Mouse (Mus musculus): ENCODE measurements around the gene Sparc. TPM values are rescaled to one million over a fixed set of nuclear protein-coding genes. Genes with fewer than 3 reads are reported as not detected.
A peak's percentile ranks its signal among the peaks of the same experiment; 100 is the strongest.

The Sparc gene
- total and polyA plus RNA-seq, 2 experiments from 2014 or later: 356 to 794 TPM

GRCm38 (mm10) chr11:55424746-55425360 lies 1.9 kb upstream of the Sparc start:
- DNase-seq (ENCODE audit: low spot score): no peak
- Histone ChIP-seq H3K4me3 (ENCODE audit: low read length) (no peak overlapping the region), H3K27ac (0 out of 2 replicates have a peak overlapping the region, but pooled peaks have one; percentile 60), H3K4me2 (ENCODE audit: low read depth, low read length) (no peak overlapping the region), H3K9ac (replicated peaks; ENCODE audit: low read length) (no peak overlapping the region), H3K9me3 (ENCODE audit: low read length) (no peaks in the 10 kb centered on the region), H3K27me3 (ENCODE audit: insufficient read depth, low read length) (no peaks in the 10 kb centered on the region), H3K4me1 (ENCODE audit: insufficient read depth, low read length) (peaks cover 16% of the 10 kb centered on the region; the same call in 1 of the 2 replicates), H3K36me3 (ENCODE audit: insufficient read depth, low read length) (no peaks in the 10 kb centered on the region)
- TF ChIP-seq CTCF (IDR thresholded peaks at IDR 0.05; ENCODE audit: low read depth): no peak
- WGBS: 63% methylated on average over 8 of the region's 8 CpGs
- no peak for ATAC-seq

- no peak overlapping the region for H3K4me2 ChIP-seq (ENCODE audit: low read depth, low read length)
- H3K9ac ChIP-seq (replicated peaks; ENCODE audit: low read length): no peak overlapping the region
- peak overlapping the region; percentile 60 for H3K27ac ChIP-seq
- peaks cover 17% of the 10 kb centered on the region; the same call in 1 of the 2 replicates for H3K4me1 ChIP-seq (ENCODE audit: insufficient read depth, low read length)
- peak; percentile 83 for DNase-seq (ENCODE audit: low spot score)
- no peak for TF ChIP-seq CTCF (IDR thresholded peaks at IDR 0.05; ENCODE audit: low read depth)
- WGBS: 8% methylated on average over 4 of the region's 4 CpGs
- H3K27me3 ChIP-seq (ENCODE audit: insufficient read depth, low read length): no peaks in the 10 kb centered on the region
- H3K4me3 ChIP-seq (ENCODE audit: low read length): no peak overlapping the region
- no peaks in the 10 kb centered on the region for H3K9me3 ChIP-seq (ENCODE audit: low read length)
- peak; percentile 71 for ATAC-seq
- H3K36me3 ChIP-seq (ENCODE audit: insufficient read depth, low read length): no peaks in the 10 kb centered on the region
Observed at GRCm38 (mm10) chr11:55423756-55424155, 773 bp upstream of the Sparc start.

DNA sequence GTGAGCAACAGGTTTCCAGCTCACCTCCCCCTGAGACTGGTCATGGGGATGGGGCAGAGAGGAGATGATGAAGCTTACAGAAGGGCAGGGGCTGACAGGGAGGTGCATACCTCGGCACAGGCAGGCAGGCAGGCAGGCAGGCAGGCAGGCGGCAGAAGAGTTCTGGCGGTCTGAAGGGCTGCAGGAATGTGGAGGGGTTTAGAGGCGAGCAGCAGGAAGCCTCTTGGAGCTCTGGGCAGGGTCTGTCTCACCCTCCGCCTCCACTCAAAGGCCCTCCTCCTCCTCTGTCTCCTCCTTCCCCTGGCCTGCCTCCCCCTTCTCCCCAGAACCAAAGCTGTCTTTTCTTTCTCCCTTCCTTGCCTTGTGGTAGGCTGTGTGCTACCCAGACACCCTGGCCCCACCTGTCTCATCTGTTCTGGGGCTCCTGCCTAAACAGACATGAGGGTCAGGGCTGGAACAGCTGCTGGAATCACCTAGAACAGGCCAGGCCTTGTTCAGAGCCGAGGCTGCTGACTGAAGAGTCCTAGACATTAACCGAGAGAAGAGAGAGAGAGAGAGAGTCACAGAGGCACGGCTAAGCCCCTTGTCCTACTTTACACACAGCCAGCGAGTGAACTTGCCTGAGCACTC lies 3.2 kb downstream of the Sparc start:
- H3K27ac ChIP-seq: peak overlapping the region; percentile 83
- ATAC-seq (peak; percentile 81), DNase-seq (ENCODE audit: low spot score) (peak; percentile 51)
- peaks cover 12% of the 10 kb centered on the region; the same call in 1 of the 2 replicates for H3K4me1 ChIP-seq (ENCODE audit: insufficient read depth, low read length)
- peak overlapping the region; percentile 40 for H3K4me3 ChIP-seq (ENCODE audit: low read length)
- no peak for TF ChIP-seq CTCF (IDR thresholded peaks at IDR 0.05; ENCODE audit: low read depth)
- peak overlapping the region; percentile 53 for H3K9ac ChIP-seq (replicated peaks; ENCODE audit: low read length)
- WGBS: 9% methylated on average over 7 of the region's 9 CpGs
- no peaks in the 10 kb centered on the region for H3K27me3 ChIP-seq (ENCODE audit: insufficient read depth, low read length)
- peak overlapping the region; percentile 61 for H3K4me2 ChIP-seq (ENCODE audit: low read depth, low read length)
- H3K36me3 ChIP-seq (ENCODE audit: insufficient read depth, low read length): no peaks in the 10 kb centered on the region
- H3K9me3 ChIP-seq (ENCODE audit: low read length): no peaks in the 10 kb centered on the region

DNA sequence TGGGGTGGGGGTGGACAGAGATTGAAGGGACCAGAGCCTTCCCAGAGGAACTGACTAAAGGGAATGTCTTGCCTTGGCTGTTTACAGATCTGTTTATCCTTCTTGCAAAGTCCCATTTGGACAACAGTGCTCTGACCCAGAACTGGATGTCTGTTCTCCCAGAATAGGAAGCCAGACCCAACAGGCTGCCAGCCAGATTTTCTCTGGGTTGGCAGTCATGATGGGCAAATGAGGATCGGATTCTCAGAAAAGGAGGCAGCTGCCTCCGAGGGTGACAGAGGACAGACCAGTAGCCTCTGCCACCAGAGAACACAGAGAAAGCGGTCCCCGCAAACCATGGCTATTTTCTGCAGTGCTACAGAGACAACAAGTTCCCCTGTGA lies 3.7 kb downstream of the Sparc start:
- Histone ChIP-seq H3K4me1 (ENCODE audit: insufficient read depth, low read length) (peaks cover 12% of the 10 kb centered on the region; the same call in 1 of the 2 replicates), H3K36me3 (ENCODE audit: insufficient read depth, low read length) (no peaks in the 10 kb centered on the region), H3K27ac (peak overlapping the region; percentile 83), H3K27me3 (ENCODE audit: insufficient read depth, low read length) (no peaks in the 10 kb centered on the region), H3K4me3 (ENCODE audit: low read length) (peak overlapping the region; percentile 40), H3K4me2 (ENCODE audit: low read depth, low read length) (peak overlapping the region; percentile 61), H3K9ac (replicated peaks; ENCODE audit: low read length) (peak overlapping the region; percentile 53), H3K9me3 (ENCODE audit: low read length) (no peaks in the 10 kb centered on the region)
- peak; percentile 49 for DNase-seq (ENCODE audit: low spot score)
- no peak for TF ChIP-seq CTCF (IDR thresholded peaks at IDR 0.05; ENCODE audit: low read depth)
- peak; percentile 29; the same call in 1 of the 2 replicates for ATAC-seq
- WGBS: 12% methylated on average over 4 of the region's 4 CpGs

DNA sequence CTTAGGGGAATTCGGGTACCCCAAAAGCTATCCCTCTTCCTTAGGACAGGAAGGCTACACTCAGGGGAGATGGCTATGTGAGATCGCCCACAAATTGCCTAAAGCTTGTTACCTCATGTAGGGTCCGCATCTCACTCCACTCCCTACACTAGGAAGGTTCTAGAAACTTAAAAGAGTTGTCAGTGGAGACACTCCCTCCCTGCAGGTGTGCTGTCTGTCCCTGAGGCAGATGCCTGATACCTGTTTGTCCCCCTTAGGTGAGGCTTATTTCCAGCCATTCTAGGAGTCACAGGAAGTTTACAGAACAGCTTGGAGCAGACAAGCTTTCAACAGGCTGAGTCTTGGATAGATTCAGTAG lies 4.3 kb downstream of the Sparc start:
- no peak for TF ChIP-seq CTCF (IDR thresholded peaks at IDR 0.05; ENCODE audit: low read depth)
- DNase-seq (ENCODE audit: low spot score) (no peak), ATAC-seq (no peak)
- H3K36me3 ChIP-seq (ENCODE audit: insufficient read depth, low read length): no peaks in the 10 kb centered on the region
- peak overlapping the region; percentile 61 for H3K4me2 ChIP-seq (ENCODE audit: low read depth, low read length)
- no peaks in the 10 kb centered on the region for H3K9me3 ChIP-seq (ENCODE audit: low read length)
- WGBS: 15% methylated on average over 3 of the region's 3 CpGs
- H3K4me3 ChIP-seq (ENCODE audit: low read length): peak overlapping the region; percentile 40
- no peaks in the 10 kb centered on the region for H3K27me3 ChIP-seq (ENCODE audit: insufficient read depth, low read length)
- peak overlapping the region; percentile 53 for H3K9ac ChIP-seq (replicated peaks; ENCODE audit: low read length)
- peak overlapping the region; percentile 83 for H3K27ac ChIP-seq
- peaks cover 7% of the 10 kb centered on the region; the same call in 1 of the 2 replicates for H3K4me1 ChIP-seq (ENCODE audit: insufficient read depth, low read length)

GRCm38 (mm10) chr11:55417898-55418703 lies 4.9 kb downstream of the Sparc start:
- peak; percentile 69 for DNase-seq (ENCODE audit: low spot score)
- TF ChIP-seq CTCF (IDR thresholded peaks at IDR 0.05; ENCODE audit: low read depth): no peak
- Histone ChIP-seq H3K27ac (peak overlapping the region; percentile 83), H3K4me3 (ENCODE audit: low read length) (peak overlapping the region; percentile 40), H3K4me1 (ENCODE audit: insufficient read depth, low read length) (peaks cover 6% of the 10 kb centered on the region; the same call in 1 of the 2 replicates), H3K9me3 (ENCODE audit: low read length) (no peaks in the 10 kb centered on the region), H3K36me3 (ENCODE audit: insufficient read depth, low read length) (no peaks in the 10 kb centered on the region), H3K9ac (replicated peaks; ENCODE audit: low read length) (peak overlapping the region; percentile 53), H3K4me2 (ENCODE audit: low read depth, low read length) (peak overlapping the region; percentile 61), H3K27me3 (ENCODE audit: insufficient read depth, low read length) (no peaks in the 10 kb centered on the region)
- 4% methylated on average over 24 of the region's 24 CpGs for whole genome bisulfite sequencing
- peak; percentile 76 for ATAC-seq
